Mouse (Mus musculus): ENCODE data around the gene Cenpe. TPM values are rescaled to one million over a fixed set of nuclear protein-coding genes. Genes with fewer than 3 reads are reported as not detected.

The Cenpe gene
- polyA plus RNA-seq, 1 experiment, result 48.3 TPM

- 92% methylated on average over 5 of the region's 5 CpGs for WGBS
- Histone ChIP-seq H3K4me3 (replicated peaks; ENCODE audit: control insufficient read depth, low read depth, low read length) (no peak overlapping the region), H3K4me1 (ENCODE audit: control insufficient read depth, insufficient read depth, low read length) (no peaks in the 10 kb centered on the region), H3K27ac (ENCODE audit: control insufficient read depth, insufficient read depth, low read depth, low read length, poor library complexity) (no peak overlapping the region)
- TF ChIP-seq POLR2A (IDR thresholded peaks at IDR 0.05; ENCODE audit: borderline replicate concordance, control insufficient read depth, low read depth, low read length), result no peak
- no peak for TF ChIP-seq CTCF (IDR thresholded peaks at IDR 0.05; ENCODE audit: control insufficient read depth, insufficient read depth, low read length)
These were observed 56.3 kb downstream of the Cenpe start for GRCm38 (mm10) chr3:135268616-135269015.

- Histone ChIP-seq H3K27ac (ENCODE audit: control insufficient read depth, insufficient read depth, low read depth, low read length, poor library complexity) (no peak overlapping the region), H3K4me1 (ENCODE audit: control insufficient read depth, insufficient read depth, low read length) (no peaks in the 10 kb centered on the region), H3K4me3 (replicated peaks; ENCODE audit: control insufficient read depth, low read depth, low read length) (no peak overlapping the region)
- WGBS, result 97% methylated on average over 10 of the region's 10 CpGs
- TF ChIP-seq POLR2A (IDR thresholded peaks at IDR 0.05; ENCODE audit: borderline replicate concordance, control insufficient read depth, low read depth, low read length), result no peak
- no peak for TF ChIP-seq CTCF (IDR thresholded peaks at IDR 0.05; ENCODE audit: control insufficient read depth, insufficient read depth, low read length)
These were observed 57.2 kb downstream of the Cenpe start for GRCm38 (mm10) chr3:135269391-135269990.

GRCm38 (mm10) chr3:135272627-135273026 is 60.3 kb downstream of the Cenpe start:
- TF ChIP-seq CTCF (IDR thresholded peaks at IDR 0.05; ENCODE audit: control insufficient read depth, insufficient read depth, low read length), result no peak
- no peak for TF ChIP-seq POLR2A (IDR thresholded peaks at IDR 0.05; ENCODE audit: borderline replicate concordance, control insufficient read depth, low read depth, low read length)
- H3K4me1 ChIP-seq (ENCODE audit: control insufficient read depth, insufficient read depth, low read length), result no peaks in the 10 kb centered on the region
- 88% methylated on average over 12 of the region's 12 CpGs for WGBS
- H3K27ac ChIP-seq (ENCODE audit: control insufficient read depth, insufficient read depth, low read depth, low read length, poor library complexity), result no peak overlapping the region
- H3K4me3 ChIP-seq (replicated peaks; ENCODE audit: control insufficient read depth, low read depth, low read length), result no peak overlapping the region

GRCm38 (mm10) chr3:135273047-135273446 is 60.7 kb downstream of the Cenpe start:
- H3K4me3 ChIP-seq (replicated peaks; ENCODE audit: control insufficient read depth, low read depth, low read length), result no peak overlapping the region
- H3K4me1 ChIP-seq (ENCODE audit: control insufficient read depth, insufficient read depth, low read length), result no peaks in the 10 kb centered on the region
- TF ChIP-seq CTCF (IDR thresholded peaks at IDR 0.05; ENCODE audit: control insufficient read depth, insufficient read depth, low read length), result no peak
- no peak for TF ChIP-seq POLR2A (IDR thresholded peaks at IDR 0.05; ENCODE audit: borderline replicate concordance, control insufficient read depth, low read depth, low read length)
- WGBS, result 76% methylated on average over 13 of the region's 13 CpGs
- no peak overlapping the region for H3K27ac ChIP-seq (ENCODE audit: control insufficient read depth, insufficient read depth, low read depth, low read length, poor library complexity)

- Histone ChIP-seq H3K4me1 (ENCODE audit: control insufficient read depth, insufficient read depth, low read length) (no peaks in the 10 kb centered on the region), H3K27ac (ENCODE audit: control insufficient read depth, insufficient read depth, low read depth, low read length, poor library complexity) (no peak overlapping the region), H3K4me3 (replicated peaks; ENCODE audit: control insufficient read depth, low read depth, low read length) (no peak overlapping the region)
- 24% methylated on average over 4 of the region's 4 CpGs for WGBS
- no peak for TF ChIP-seq POLR2A (IDR thresholded peaks at IDR 0.05; ENCODE audit: borderline replicate concordance, control insufficient read depth, low read depth, low read length)
- TF ChIP-seq CTCF (IDR thresholded peaks at IDR 0.05; ENCODE audit: control insufficient read depth, insufficient read depth, low read length), result no peak
These were observed 67.8 kb downstream of the Cenpe start for GRCm38 (mm10) chr3:135280160-135280559.

GRCm38 (mm10) chr3:135280669-135281415 is 68.5 kb downstream of the Cenpe start, which contains the start of gene Bdh2:
Gene Bdh2 (plus strand): TSS chr3:135281221.
- TF ChIP-seq CTCF (IDR thresholded peaks at IDR 0.05; ENCODE audit: control insufficient read depth, insufficient read depth, low read length) (peak; percentile 56), POLR2A (IDR thresholded peaks at IDR 0.05; ENCODE audit: borderline replicate concordance, control insufficient read depth, low read depth, low read length) (no peak)
- WGBS, result 28% methylated on average over 14 of the region's 14 CpGs

GRCm38 (mm10) chr3:135281701-135282100 is 69.4 kb downstream of the Cenpe start:
- no peak overlapping the region for H3K27ac ChIP-seq (ENCODE audit: control insufficient read depth, insufficient read depth, low read depth, low read length, poor library complexity)
- H3K4me3 ChIP-seq (replicated peaks; ENCODE audit: control insufficient read depth, low read depth, low read length), result no peak overlapping the region
- WGBS, result 80% methylated on average over 8 of the region's 8 CpGs
- H3K4me1 ChIP-seq (ENCODE audit: control insufficient read depth, insufficient read depth, low read length), result no peaks in the 10 kb centered on the region
- TF ChIP-seq POLR2A (IDR thresholded peaks at IDR 0.05; ENCODE audit: borderline replicate concordance, control insufficient read depth, low read depth, low read length) (no peak), CTCF (IDR thresholded peaks at IDR 0.05; ENCODE audit: control insufficient read depth, insufficient read depth, low read length) (no peak)

More at GRCm38 (mm10) chr3:135280669-135281415, 68.5 kb downstream of the Cenpe start, which contains the start of gene Bdh2:
- no peak within 1 kb of the TSS for H3K27ac ChIP-seq (ENCODE audit: control insufficient read depth, insufficient read depth, low read depth, low read length, poor library complexity)
- H3K4me3 ChIP-seq (replicated peaks; ENCODE audit: control insufficient read depth, low read depth, low read length), result no peak within 1 kb of the TSS
- no peaks in the 10 kb centered on the region for H3K4me1 ChIP-seq (ENCODE audit: control insufficient read depth, insufficient read depth, low read length)

- TF ChIP-seq POLR2A (IDR thresholded peaks at IDR 0.05; ENCODE audit: borderline replicate concordance, control insufficient read depth, low read depth, low read length), result no peak
- no peak for TF ChIP-seq CTCF (IDR thresholded peaks at IDR 0.05; ENCODE audit: control insufficient read depth, insufficient read depth, low read length)
- Histone ChIP-seq H3K27ac (ENCODE audit: control insufficient read depth, insufficient read depth, low read depth, low read length, poor library complexity) (no peak overlapping the region), H3K4me1 (ENCODE audit: control insufficient read depth, insufficient read depth, low read length) (no peaks in the 10 kb centered on the region), H3K4me3 (replicated peaks; ENCODE audit: control insufficient read depth, low read depth, low read length) (no peak overlapping the region)
- 84% methylated on average over 11 of the region's 11 CpGs for WGBS
These were observed 72.9 kb downstream of the Cenpe start for GRCm38 (mm10) chr3:135285256-135285655.
